Mouse (Mus musculus): ENCODE data around the gene Ppif.

DNA sequence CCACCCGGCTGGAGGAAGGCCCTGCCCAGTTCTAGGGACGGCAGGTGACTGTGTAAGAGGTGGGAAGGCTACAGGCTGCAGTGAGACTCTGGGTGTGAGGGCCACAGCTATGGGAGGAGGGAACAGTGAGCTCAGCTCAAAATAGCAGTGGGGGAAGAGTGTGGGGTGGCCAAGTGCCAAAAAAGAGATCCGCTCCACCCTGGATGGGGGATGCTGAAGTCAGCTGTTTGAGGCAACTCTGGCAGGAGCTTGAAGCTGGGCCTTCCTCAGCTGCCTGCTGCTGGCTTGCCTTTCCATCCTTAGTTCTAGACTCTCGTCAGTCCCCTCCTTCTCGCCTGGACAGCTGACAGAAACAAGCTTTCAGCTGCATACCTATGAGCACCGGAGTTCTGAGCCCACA lies 42.6 kb downstream of the Ppif start:
- TF ChIP-seq POLR2A (IDR thresholded peaks at IDR 0.05; ENCODE audit: low read depth, low read length) (no peak), CTCF (IDR thresholded peaks at IDR 0.05; ENCODE audit: borderline replicate concordance, insufficient read depth, low read length) (no peak)
